Mouse (Mus musculus) neural tube, embryonic 14.5 days (tissue): ENCODE results near the gene Sae1. TPM values are rescaled to one million over a fixed set of nuclear protein-coding genes. Genes with fewer than 3 reads are reported as not detected.

Experiments used
- ATAC-seq: fragments of 200-750 bp; cut with Nextera tagmentation; 2 replicates; pipeline ENCODE4 v1.8.0; 2017; ENCODE audit warnings: low read depth, mild to moderate bottlenecking, moderate TSS enrichment, moderate library complexity
- H3K27ac ChIP-seq: fragments of 300-500 bp; sonication (generic); 2 replicates; pipeline ENCODE4 v1.5.1; 2014; ENCODE audit warnings: low read depth, mild to moderate bottlenecking, control low read depth, low read length, moderate library complexity, mixed read lengths
- H3K27me3 ChIP-seq: fragments of 300-500 bp; sonication (generic); 2 replicates; pipeline ENCODE4 v1.6.1; 2014; ENCODE audit warnings: low read length; ENCODE audit not compliant: control insufficient read depth, insufficient read depth
- H3K36me3 ChIP-seq: fragments of 300-500 bp; sonication (generic); 2 replicates; pipeline ENCODE4 v1.6.1; 2014; ENCODE audit warnings: low read length, mixed read lengths; ENCODE audit not compliant: control insufficient read depth, insufficient read depth
- H3K4me1 ChIP-seq: fragments of 300-500 bp; sonication (generic); 2 replicates; pipeline ENCODE4 v1.6.1; 2014; ENCODE audit warnings: low read length; ENCODE audit not compliant: control insufficient read depth, insufficient read depth
- H3K4me2 ChIP-seq: fragments of 300-500 bp; sonication (generic); 2 replicates; pipeline ENCODE4 v1.6.1; 2014; ENCODE audit warnings: mild to moderate bottlenecking, low read depth, low read length, control low read depth
- H3K4me3 ChIP-seq: fragments of 300-500 bp; sonication (generic); 2 replicates; pipeline ENCODE4 v1.5.1; 2014; ENCODE audit warnings: low read depth, low read length, control low read depth, mixed read lengths
- H3K9ac ChIP-seq: fragments of 300-500 bp; sonication (generic); replicated peaks from 2 replicates; pipeline ENCODE4 v1.6.1; 2014; ENCODE audit warnings: low read depth, mild to moderate bottlenecking, control low read depth, low read length, mixed read lengths
- H3K9me3 ChIP-seq: fragments of 300-500 bp; sonication (generic); 2 replicates; pipeline ENCODE4 v1.6.1; 2016; ENCODE audit warnings: low read length; ENCODE audit not compliant: control insufficient read depth
- WGBS: fragments of 180-500 bp; shearing (Covaris S2); extraction: QIAGEN DNeasy Blood & Tissue Kit; methylation state at CpG from one replicate; pipeline ENCODE4 v1.1.7; 2014; 5-methylcytosine and 5-hydroxymethylcytosine counted together
- polyA plus RNA-seq: library from polyadenylated mRNA; unstranded; fragments of >200 nt; fragmentation: Nextera tagmentation; extraction: Ambion mirVana; gene quantifications from 2 replicates; pipeline ENCODE4 v1.2.1, GENCODE M21; 2014

The Sae1 gene
- polyA plus RNA-seq, 1 experiment from 2014 or later = 197 TPM

- ATAC-seq = peak; percentile 80
These were observed 114.9 kb downstream of the Sae1 start for GRCm38 (mm10) chr7:16272681-16273080.

GRCm38 (mm10) chr7:16271139-16271538 lies 116.5 kb downstream of the Sae1 start:
- Histone ChIP-seq H3K9ac (no peak overlapping the region; the same call in 1 of the 2 replicates), H3K4me3 (peak overlapping the region; percentile 12; the same call in 1 of the 2 replicates), H3K4me2 (peak overlapping the region; percentile 77; the same call in 1 of the 2 replicates), H3K27ac (no peak overlapping the region), H3K36me3 (peaks cover 3% of the 10 kb centered on the region; the same call in 1 of the 2 replicates), H3K27me3 (no peaks in the 10 kb centered on the region), H3K4me1 (peaks cover 20% of the 10 kb centered on the region), H3K9me3 (no peaks in the 10 kb centered on the region)
- no peak for ATAC-seq
- WGBS = 32% methylated on average over 1 of the region's 1 CpGs

More at GRCm38 (mm10) chr7:16272681-16273080, 114.9 kb downstream of the Sae1 start:
- Histone ChIP-seq H3K36me3 (peaks cover 18% of the 10 kb centered on the region), H3K9me3 (no peaks in the 10 kb centered on the region), H3K4me1 (peaks cover 20% of the 10 kb centered on the region), H3K4me2 (peak overlapping the region; percentile 77), H3K27ac (peak overlapping the region; percentile 94), H3K4me3 (peak overlapping the region; percentile 76), H3K9ac (peak overlapping the region; percentile 88), H3K27me3 (no peaks in the 10 kb centered on the region)
- WGBS = under 1% methylated on average over 38 of the region's 46 CpGs

Other genes starting within 250 kb of the Sae1 start
- gene Meis3, start 212.7 kb downstream of the Sae1 start, polyA plus RNA-seq = 122 and 127 TPM in 2 replicates
- gene Dhx34, start 165.8 kb downstream of the Sae1 start, polyA plus RNA-seq = 6.8 and 8.6 TPM in 2 replicates
- gene C5ar2, start 143.7 kb downstream of the Sae1 start, polyA plus RNA-seq = 0.05 and 0.10 TPM in 2 replicates
- 0.83 and 2.6 TPM in 2 replicates for gene C5ar1, start 128.3 kb downstream of the Sae1 start, polyA plus RNA-seq
- 45.1 and 58.6 TPM in 2 replicates for gene Inafm1, start 114.2 kb downstream of the Sae1 start, polyA plus RNA-seq
- gene Ccdc9, start 101.0 kb downstream of the Sae1 start, polyA plus RNA-seq = 14.8 and 15.8 TPM in 2 replicates
- 13.7 and 19.7 TPM in 2 replicates for gene Bbc3, start 79.4 kb downstream of the Sae1 start, polyA plus RNA-seq
- gene Zc3h4, start 13.1 kb upstream of the Sae1 start, polyA plus RNA-seq = 15.8 and 18.5 TPM in 2 replicates
- gene Tmem160, start 65.0 kb upstream of the Sae1 start, polyA plus RNA-seq = 62.7 and 70.4 TPM in 2 replicates
- 1.8 and 2.0 TPM in 2 replicates for gene Npas1, start 89.9 kb upstream of the Sae1 start, polyA plus RNA-seq
- 35.2 and 37.4 TPM in 2 replicates for gene Arhgap35, start 227.2 kb upstream of the Sae1 start, polyA plus RNA-seq